Comparison of ENCODE assay signal across 8 mouse cellular contexts in genomic region chr7:46845978-46846485, GRCm38 (mm10). TPM values are rescaled to one million over a fixed set of nuclear protein-coding genes. Genes with fewer than 3 reads are reported as not detected.
DNase-seq lines count a peak whose midpoint lies in the region; ATAC-seq and TF ChIP-seq lines count a peak whose summit lies in the region.

No protein-coding gene starts in this region.

- peak overlapping the region; percentile 88 for H3K4me2 ChIP-seq in embryonic facial prominence, embryonic 13.5 days
- H3K4me2 ChIP-seq in hindbrain, embryonic 11.5 days (replicated peaks; ENCODE audit: low read depth, low read length): peak overlapping the region; percentile 96
- peak overlapping the region; percentile 92 for H3K4me2 ChIP-seq in liver, embryonic 16.5 days (ENCODE audit: low read depth, low read length)
- peak overlapping the region; percentile 93 for H3K4me2 ChIP-seq in neural tube, embryonic 15.5 days

- under 1% methylated on average over 36 of the region's 36 CpGs for WGBS in kidney, adult 2 months
- WGBS in embryonic facial prominence, embryonic 13.5 days: under 1% methylated on average over 36 of the region's 36 CpGs
- WGBS in hindbrain, embryonic 11.5 days: under 1% methylated on average over 36 of the region's 36 CpGs
- under 1% methylated on average over 36 of the region's 36 CpGs for WGBS in liver, embryonic 16.5 days (ENCODE audit: insufficient replicate concordance)
- WGBS in neural tube, embryonic 15.5 days: under 1% methylated on average over 36 of the region's 36 CpGs

- no peak for TF ChIP-seq POLR2A in kidney, adult 2 months (IDR thresholded peaks at IDR 0.05; ENCODE audit: low read depth, low read length)

- no peak for ATAC-seq in G1E (ENCODE audit: extremely low read depth, insufficient number of reproducible peaks, low FRiP score, poor library complexity, severe bottlenecking)
- peak; percentile 21; the same call in 1 of the 2 replicates for ATAC-seq in embryonic facial prominence, embryonic 13.5 days (ENCODE audit: insufficient number of reproducible peaks, insufficient read depth, low FRiP score, low TSS enrichment, low read depth)
- ATAC-seq in hindbrain, embryonic 11.5 days (ENCODE audit: low FRiP score): no peak; the same call in 1 of the 2 replicates
- ATAC-seq in liver, embryonic 16.5 days (ENCODE audit: low read depth): peak; percentile 20; the same call in 1 of the 2 replicates
- ATAC-seq in neural tube, embryonic 15.5 days (ENCODE audit: low FRiP score): peak; percentile 51

- peaks cover 10% of the 10 kb centered on the region for H3K36me3 ChIP-seq in kidney, adult 2 months (ENCODE audit: control insufficient read depth, insufficient read depth, low read length)
- H3K36me3 ChIP-seq in G1E (replicated peaks): peaks cover 51% of the 10 kb centered on the region
- peaks cover 35% of the 10 kb centered on the region for H3K36me3 ChIP-seq in embryonic facial prominence, embryonic 13.5 days
- H3K36me3 ChIP-seq in hindbrain, embryonic 11.5 days (ENCODE audit: control insufficient read depth, insufficient read depth, low read length): 0 out of 2 replicates have a peak, but pooled peaks cover 2% of the 10 kb centered on the region
- peaks cover 17% of the 10 kb centered on the region for H3K36me3 ChIP-seq in liver, embryonic 16.5 days (ENCODE audit: control insufficient read depth, insufficient read depth)
- peaks cover 20% of the 10 kb centered on the region for H3K36me3 ChIP-seq in neural tube, embryonic 15.5 days

- H3K27me3 ChIP-seq in kidney, adult 2 months (replicated peaks; ENCODE audit: control insufficient read depth, insufficient read depth, low read length): no peaks in the 10 kb centered on the region
- peaks cover 8% of the 10 kb centered on the region for H3K27me3 ChIP-seq in G1E (ENCODE audit: insufficient read depth, low read length)
- H3K27me3 ChIP-seq in embryonic facial prominence, embryonic 13.5 days: peaks cover 5% of the 10 kb centered on the region; the same call in 1 of the 2 replicates
- H3K27me3 ChIP-seq in hindbrain, embryonic 11.5 days (ENCODE audit: control insufficient read depth, insufficient read depth, low read length): no peaks in the 10 kb centered on the region
- H3K27me3 ChIP-seq in liver, embryonic 16.5 days (ENCODE audit: control insufficient read depth, insufficient read depth, low read depth, low read length): no peaks in the 10 kb centered on the region
- no peaks in the 10 kb centered on the region for H3K27me3 ChIP-seq in neural tube, embryonic 15.5 days (replicated peaks)

- H3K4me1 ChIP-seq in kidney, adult 2 months (ENCODE audit: control insufficient read depth, insufficient read depth, low read length): peaks cover 5% of the 10 kb centered on the region; the same call in 1 of the 2 replicates
- peaks cover 56% of the 10 kb centered on the region for H3K4me1 ChIP-seq in G1E (ENCODE audit: insufficient read depth, low read depth, low read length)
- H3K4me1 ChIP-seq in embryonic facial prominence, embryonic 13.5 days: peaks cover 23% of the 10 kb centered on the region
- H3K4me1 ChIP-seq in hindbrain, embryonic 11.5 days (replicated peaks; ENCODE audit: control insufficient read depth, insufficient read depth, low read length): peaks cover 3% of the 10 kb centered on the region; the same call in 1 of the 2 replicates
- peaks cover 16% of the 10 kb centered on the region for H3K4me1 ChIP-seq in liver, embryonic 16.5 days (ENCODE audit: control insufficient read depth, low read depth, low read length)
- H3K4me1 ChIP-seq in neural tube, embryonic 15.5 days: peaks cover 21% of the 10 kb centered on the region

- peak overlapping the region; percentile 88 for H3K27ac ChIP-seq in kidney, adult 2 months (ENCODE audit: insufficient read depth, low read depth, low read length)
- peak overlapping the region; percentile 98 for H3K27ac ChIP-seq in embryonic facial prominence, embryonic 13.5 days
- no peak overlapping the region; the same call in 1 of the 2 replicates for H3K27ac ChIP-seq in hindbrain, embryonic 11.5 days (ENCODE audit: low read depth, low read length)
- peak overlapping the region; percentile 92 for H3K27ac ChIP-seq in liver, embryonic 16.5 days (ENCODE audit: low read length)
- H3K27ac ChIP-seq in neural tube, embryonic 15.5 days (replicated peaks): peak overlapping the region; percentile 90

- TF ChIP-seq CTCF in kidney, adult 2 months (conservative IDR thresholded peaks at IDR 0.05; ENCODE audit: insufficient read depth, insufficient read length, low read depth, low read length): no peak
- TF ChIP-seq CTCF in G1E (IDR thresholded peaks at IDR 0.05; ENCODE audit: low read depth, low read length): no peak

- no peaks in the 10 kb centered on the region for H3K9me3 ChIP-seq in G1E (replicated peaks)
- no peaks in the 10 kb centered on the region for H3K9me3 ChIP-seq in embryonic facial prominence, embryonic 13.5 days
- H3K9me3 ChIP-seq in hindbrain, embryonic 11.5 days (ENCODE audit: control insufficient read depth, low read length): no peaks in the 10 kb centered on the region
- H3K9me3 ChIP-seq in liver, embryonic 16.5 days (replicated peaks; ENCODE audit: control insufficient read depth, low read length): no peaks in the 10 kb centered on the region
- H3K9me3 ChIP-seq in neural tube, embryonic 15.5 days (replicated peaks): no peaks in the 10 kb centered on the region

- peak overlapping the region; percentile 83 for H3K4me3 ChIP-seq in kidney, adult 2 months (ENCODE audit: insufficient read depth, low read depth, low read length)
- peak overlapping the region; percentile 96 for H3K4me3 ChIP-seq in G1E (ENCODE audit: low read depth, low read length)
- H3K4me3 ChIP-seq in embryonic facial prominence, embryonic 13.5 days: peak overlapping the region; percentile 83
- H3K4me3 ChIP-seq in hindbrain, embryonic 11.5 days (ENCODE audit: low read depth, low read length): peak overlapping the region; percentile 85
- peak overlapping the region; percentile 79 for H3K4me3 ChIP-seq in liver, embryonic 16.5 days (ENCODE audit: low read depth, low read length)
- H3K4me3 ChIP-seq in neural tube, embryonic 15.5 days (replicated peaks): peak overlapping the region; percentile 87

- peak overlapping the region; percentile 96 for H3K9ac ChIP-seq in embryonic facial prominence, embryonic 13.5 days
- H3K9ac ChIP-seq in hindbrain, embryonic 11.5 days (ENCODE audit: low read depth, low read length): peak overlapping the region; percentile 92
- H3K9ac ChIP-seq in liver, embryonic 16.5 days (ENCODE audit: low read depth, low read length): peak overlapping the region; percentile 80
- H3K9ac ChIP-seq in neural tube, embryonic 15.5 days (replicated peaks): peak overlapping the region; percentile 87

- DNase-seq in kidney, adult 2 months: peak; percentile 27
- no peak for DNase-seq in kidney, postnatal 36 days
- peak; percentile 36 for DNase-seq in G1E (ENCODE audit: low spot score)
- DNase-seq in hindbrain, embryonic 11.5 days (ENCODE audit: low spot score): peak; percentile 66
- no peak for DNase-seq in ovary, adult 18-20 months (ENCODE audit: low spot score)

RNA-seq across cellular contexts. Expression of gene Ldha, which starts 4.8 kb away (rescaled TPM):
- polyA plus RNA-seq in kidney, adult 2 months (2012; rRNA removed): 665 and 667 TPM in 2 replicates
- 2,069 and 2,225 TPM in 2 replicates for total RNA-seq in G1E (2014; fragmentation: Nextera tagmentation)
- total RNA-seq in G1E (2017): 1,859 and 1,927 TPM in 2 replicates
- 2,214 and 2,274 TPM in 2 replicates for polyA plus RNA-seq in G1E (2012)
- polyA plus RNA-seq in embryonic facial prominence, embryonic 13.5 days (2015; fragmentation: Nextera tagmentation; extraction: Ambion mirVana): 1,326 and 1,347 TPM in 2 replicates
- 1,356 and 1,601 TPM in 2 replicates for polyA plus RNA-seq in hindbrain, embryonic 11.5 days (2014; fragmentation: Nextera tagmentation; extraction: Ambion mirVana)
- 2,014 and 2,183 TPM in 2 replicates for polyA plus RNA-seq in liver, embryonic 16.5 days (2015; fragmentation: Nextera tagmentation; extraction: Ambion mirVana)
- 638 and 911 TPM in 2 replicates for polyA plus RNA-seq in neural tube, embryonic 15.5 days (2015; fragmentation: Nextera tagmentation; extraction: Ambion mirVana)

RNA-seq across cellular contexts. Expression of gene Ldhc, which starts 15.0 kb away (rescaled TPM):
- 0.42 and 0.67 TPM in 2 replicates for polyA plus RNA-seq in kidney, adult 2 months (2012; rRNA removed)
- total RNA-seq in G1E (2014; fragmentation: Nextera tagmentation) (not detected in 2 replicates), G1E (2017) (not detected in 2 replicates)
- polyA plus RNA-seq in G1E (2012): not detected in 2 replicates
- polyA plus RNA-seq in embryonic facial prominence, embryonic 13.5 days (2015; fragmentation: Nextera tagmentation; extraction: Ambion mirVana): not detected in 2 replicates
- polyA plus RNA-seq in hindbrain, embryonic 11.5 days (2014; fragmentation: Nextera tagmentation; extraction: Ambion mirVana): not detected in 2 replicates
- polyA plus RNA-seq in liver, embryonic 16.5 days (2015; fragmentation: Nextera tagmentation; extraction: Ambion mirVana): 0.17 and 0.26 TPM in 2 replicates
- polyA plus RNA-seq in neural tube, embryonic 15.5 days (2015; fragmentation: Nextera tagmentation; extraction: Ambion mirVana): 0.13 and 0.28 TPM in 2 replicates

RNA-seq across cellular contexts. Expression of gene Gtf2h1, which starts 50.1 kb away (rescaled TPM):
- polyA plus RNA-seq in kidney, adult 2 months (2012; rRNA removed): 9.8 and 11.6 TPM in 2 replicates
- total RNA-seq in G1E (2014; fragmentation: Nextera tagmentation): 189 and 225 TPM in 2 replicates
- 275 and 302 TPM in 2 replicates for total RNA-seq in G1E (2017)
- polyA plus RNA-seq in G1E (2012): 101 and 108 TPM in 2 replicates
- polyA plus RNA-seq in embryonic facial prominence, embryonic 13.5 days (2015; fragmentation: Nextera tagmentation; extraction: Ambion mirVana): 50.8 and 53.6 TPM in 2 replicates
- 53.5 and 58.0 TPM in 2 replicates for polyA plus RNA-seq in hindbrain, embryonic 11.5 days (2014; fragmentation: Nextera tagmentation; extraction: Ambion mirVana)
- 22.7 and 26.1 TPM in 2 replicates for polyA plus RNA-seq in liver, embryonic 16.5 days (2015; fragmentation: Nextera tagmentation; extraction: Ambion mirVana)
- polyA plus RNA-seq in neural tube, embryonic 15.5 days (2015; fragmentation: Nextera tagmentation; extraction: Ambion mirVana): 37.0 and 40.9 TPM in 2 replicates

RNA-seq across cellular contexts. Expression of gene Hps5, which starts 50.2 kb away (rescaled TPM):
- polyA plus RNA-seq in kidney, adult 2 months (2012; rRNA removed): 31.0 and 41.7 TPM in 2 replicates
- total RNA-seq in G1E (2014; fragmentation: Nextera tagmentation) (20.4 and 30.4 TPM in 2 replicates), G1E (2017) (34.9 and 40.4 TPM in 2 replicates)
- polyA plus RNA-seq in G1E (2012): 2.1 and 2.7 TPM in 2 replicates
- polyA plus RNA-seq in embryonic facial prominence, embryonic 13.5 days (2015; fragmentation: Nextera tagmentation; extraction: Ambion mirVana): 25.0 and 25.7 TPM in 2 replicates
- polyA plus RNA-seq in hindbrain, embryonic 11.5 days (2014; fragmentation: Nextera tagmentation; extraction: Ambion mirVana): 17.4 and 26.1 TPM in 2 replicates
- 7.2 and 7.4 TPM in 2 replicates for polyA plus RNA-seq in liver, embryonic 16.5 days (2015; fragmentation: Nextera tagmentation; extraction: Ambion mirVana)
- polyA plus RNA-seq in neural tube, embryonic 15.5 days (2015; fragmentation: Nextera tagmentation; extraction: Ambion mirVana): 14.9 and 15.8 TPM in 2 replicates

Comparison
In these comparisons a context has a peak if more than half of its experiments do, and no peak if none do; other contexts are left out.
1. DNase-seq: peak in kidney, adult 2 months (single experiment), G1E (single experiment) and hindbrain, embryonic 11.5 days (single experiment); none in kidney, postnatal 36 days (0 of 2) and ovary, adult 18-20 months (single experiment).
2. ATAC-seq: peak in embryonic facial prominence, embryonic 13.5 days (single experiment), liver, embryonic 16.5 days (single experiment) and neural tube, embryonic 15.5 days (single experiment); none in G1E (single experiment) and hindbrain, embryonic 11.5 days (single experiment).
3. Peak in every context shown above with its lines, with median percentiles within 50 percentile points of each other: H3K4me3 ChIP-seq, H3K4me2 ChIP-seq and H3K9ac ChIP-seq.